Mouse (Mus musculus): Measurements from ENCODE around the gene Pmepa1. TPM values are rescaled to one million over a fixed set of nuclear protein-coding genes. Genes with fewer than 3 reads are reported as not detected.

Gene Pmepa1
- 10 to 100 TPM; 15.8 to 19.8 TPM for total RNA-seq (2021)
- long read RNA-seq, experiment 1, full-length matches to known transcripts: 58 of 65 reads
- long read RNA-seq, experiment 1, partial matches to known transcripts: 0 of 65 reads
- long read RNA-seq, experiment 1, other reads (novel, unspliced or antisense): 7 of 65 reads
- long read RNA-seq, experiment 2, full-length matches to known transcripts: 35 of 38 reads
- long read RNA-seq, experiment 2, partial matches to known transcripts: 1 of 38 reads
- long read RNA-seq, experiment 2, other reads (novel, unspliced or antisense): 2 of 38 reads

DNA sequence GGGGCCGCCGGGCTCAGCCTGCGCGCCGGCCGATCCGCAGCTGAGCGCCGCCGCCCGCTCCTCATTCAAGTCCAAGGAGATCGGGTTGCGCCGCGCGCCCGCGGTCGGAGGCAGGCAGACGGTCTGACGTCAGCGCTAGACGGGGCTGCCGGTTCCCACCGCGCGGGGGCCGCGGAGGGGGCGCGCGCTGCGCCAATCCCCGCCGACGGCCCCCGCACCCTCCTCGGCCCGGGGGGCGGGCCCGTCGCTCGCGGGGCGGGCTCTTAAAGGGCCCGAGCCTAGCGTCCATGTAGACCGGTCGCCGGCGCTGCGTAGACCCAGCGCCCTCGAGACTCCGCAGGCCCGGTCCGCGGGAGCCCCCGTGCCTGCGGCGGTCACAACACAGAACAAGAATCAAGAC, at the start of gene Pmepa1:
Gene Pmepa1 (minus strand): TSS at position 125 of the 400 bp plus-strand sequence.
- DNase-seq: peak; percentile 91

DNA sequence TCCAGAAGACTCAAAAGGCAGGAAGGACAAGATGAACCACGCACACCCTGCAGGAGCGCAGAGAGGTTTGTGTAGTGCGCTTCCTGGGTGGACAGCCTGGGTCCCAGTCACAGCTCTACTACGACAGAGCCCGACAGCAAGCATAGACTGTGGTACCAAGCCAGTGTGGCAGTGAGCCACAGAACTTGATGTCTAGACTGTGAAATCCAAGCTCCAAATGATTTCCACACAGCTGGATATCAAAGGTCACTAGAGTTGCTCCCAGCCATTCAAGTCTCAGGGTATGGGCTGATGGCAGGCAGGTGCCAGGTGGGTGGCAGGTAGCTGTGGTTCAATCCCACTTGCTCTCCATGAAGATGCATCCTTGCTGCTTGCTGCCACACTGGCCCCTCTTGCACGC, 45.4 kb upstream of the Pmepa1 start:
- DNase-seq: no peak

DNA sequence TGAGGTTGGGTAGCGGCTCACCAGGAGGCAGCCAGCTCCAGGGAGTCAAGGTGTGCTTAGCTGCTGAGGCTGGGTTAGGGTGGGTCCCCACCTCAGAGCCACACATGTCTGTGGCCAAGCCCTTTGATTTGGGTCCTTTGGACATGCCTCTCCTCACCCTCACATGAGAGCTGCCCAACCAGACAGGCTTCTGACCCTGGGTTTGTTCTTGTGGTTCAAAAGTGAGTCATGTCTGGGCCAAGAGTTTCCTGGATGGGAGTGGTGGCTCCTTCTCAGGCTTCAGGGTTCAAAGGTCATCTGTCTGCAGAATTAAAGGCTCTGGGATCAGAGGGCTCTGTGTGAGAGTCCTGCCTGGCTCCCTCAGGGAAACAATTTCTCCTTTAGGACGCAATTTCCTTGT, 44.9 kb upstream of the Pmepa1 start:
- no peak for DNase-seq

DNA sequence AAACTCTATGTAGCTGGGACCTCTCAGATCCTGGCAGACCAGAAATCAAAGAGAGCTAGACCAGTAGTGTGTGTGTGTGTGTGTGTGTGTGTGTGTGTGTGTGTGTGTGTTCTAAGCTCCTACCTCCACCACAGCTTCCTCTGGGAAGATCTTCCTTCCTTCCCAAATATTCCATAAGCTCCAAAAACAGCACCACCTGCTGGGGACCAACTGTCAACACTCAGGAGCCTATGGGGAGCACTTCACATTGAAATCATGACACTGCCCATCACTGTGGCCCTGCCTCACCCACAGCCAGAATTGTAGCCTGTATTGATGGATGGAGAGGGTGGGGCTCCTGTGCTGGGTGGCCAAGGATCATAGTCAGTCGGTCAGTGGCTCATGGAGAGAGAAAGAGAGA, 38.0 kb upstream of the Pmepa1 start:
- DNase-seq: no peak

DNA sequence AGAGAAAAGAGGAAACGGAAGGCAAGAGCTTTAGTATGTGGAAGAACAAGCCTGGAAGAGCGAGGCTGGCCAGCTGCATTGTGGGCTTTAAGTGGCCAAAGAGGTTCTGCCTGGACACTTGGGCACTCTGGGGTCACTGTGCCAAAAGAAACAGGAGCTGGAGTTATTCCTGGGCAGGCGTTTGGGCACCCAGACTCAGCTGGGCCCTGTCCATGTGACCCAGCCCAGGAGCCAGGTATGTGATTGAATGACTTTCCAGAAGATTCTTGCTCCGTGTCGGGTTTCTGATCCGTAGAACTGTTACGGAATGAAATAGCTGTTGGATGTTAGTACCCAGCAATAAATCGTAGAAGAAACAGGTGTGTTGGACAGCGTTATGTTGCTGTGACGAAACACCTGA, 32.2 kb upstream of the Pmepa1 start:
- peak; percentile 52 for DNase-seq

DNA sequence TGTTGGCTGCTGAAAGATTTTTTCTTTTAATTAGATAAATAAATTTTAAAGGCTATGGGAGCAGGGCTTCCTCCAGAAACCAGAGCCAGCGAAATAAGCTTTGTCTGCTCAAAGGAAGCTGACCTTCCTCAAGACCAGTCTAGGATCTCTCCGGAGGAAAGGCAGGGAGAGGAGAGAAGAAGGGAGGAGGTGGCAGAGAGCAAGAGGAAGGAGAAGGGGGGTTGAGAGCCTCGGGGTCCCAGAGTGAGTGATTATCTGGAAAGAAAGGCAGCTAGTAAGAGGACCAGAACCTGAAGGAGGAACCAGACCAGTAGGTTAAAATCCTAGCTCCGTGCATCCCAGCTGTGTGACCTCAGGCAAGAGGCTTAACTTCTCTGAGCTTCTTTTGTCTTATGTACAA, 31.7 kb upstream of the Pmepa1 start:
- no peak for DNase-seq

DNA sequence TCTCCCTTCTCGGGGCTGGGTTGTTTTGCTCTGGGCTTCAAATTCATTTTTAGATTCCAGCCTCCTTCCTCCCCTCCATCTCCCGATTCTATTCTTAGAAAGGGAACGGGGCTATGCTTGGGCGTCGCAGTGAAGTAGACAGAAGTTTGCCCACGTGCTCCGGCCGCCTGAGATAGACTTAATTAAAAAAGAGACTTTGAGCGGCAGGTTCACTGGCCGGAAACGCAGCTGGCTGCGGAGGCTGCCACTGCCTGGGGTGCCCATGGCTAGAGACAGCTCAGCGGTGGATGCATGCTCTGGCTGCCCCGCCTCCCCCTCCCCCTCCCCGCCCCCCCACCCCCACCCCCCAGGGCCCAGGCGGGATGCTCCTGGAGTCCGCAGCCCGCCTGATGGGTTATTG, 31.2 kb upstream of the Pmepa1 start:
- peak; percentile 24 for DNase-seq

DNA sequence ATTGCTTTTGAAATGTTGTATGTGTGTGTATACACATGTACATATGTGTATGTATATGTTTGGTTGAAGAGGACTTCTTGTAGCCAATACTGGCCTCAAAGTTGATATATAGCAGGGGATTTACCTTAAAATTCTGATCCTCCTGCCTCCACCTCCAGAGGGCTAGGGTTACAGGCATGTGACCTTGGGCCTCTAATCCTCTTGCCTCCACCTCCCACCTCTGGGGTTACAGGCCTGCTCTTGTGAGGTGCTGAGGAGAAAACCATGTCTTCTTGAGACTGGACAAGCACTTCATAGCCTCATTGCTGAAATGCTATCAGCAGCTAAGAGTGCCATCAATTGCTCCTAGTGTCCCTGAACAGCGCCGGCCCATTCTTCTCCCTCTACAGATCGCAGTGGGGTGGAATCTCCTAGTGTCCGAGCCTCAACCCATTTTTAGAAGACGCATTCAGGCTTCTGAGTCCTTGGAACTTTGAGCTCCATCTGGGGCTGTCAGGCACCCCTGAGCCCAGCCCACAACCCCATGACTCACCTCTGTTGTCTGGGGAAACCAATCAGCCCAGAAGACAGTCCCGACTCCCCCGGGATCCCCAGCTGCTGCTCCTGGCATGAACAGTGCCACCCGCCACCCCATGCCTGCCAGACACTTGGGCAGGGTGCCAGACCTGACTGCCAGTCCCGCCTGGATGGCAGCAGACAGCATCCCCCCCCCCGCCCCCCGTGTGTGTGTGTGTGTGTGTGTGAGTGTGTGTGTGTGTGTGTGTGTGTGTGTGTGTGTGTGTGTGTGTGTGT, 30.6 kb upstream of the Pmepa1 start:
- peak; percentile 90 for DNase-seq

DNA sequence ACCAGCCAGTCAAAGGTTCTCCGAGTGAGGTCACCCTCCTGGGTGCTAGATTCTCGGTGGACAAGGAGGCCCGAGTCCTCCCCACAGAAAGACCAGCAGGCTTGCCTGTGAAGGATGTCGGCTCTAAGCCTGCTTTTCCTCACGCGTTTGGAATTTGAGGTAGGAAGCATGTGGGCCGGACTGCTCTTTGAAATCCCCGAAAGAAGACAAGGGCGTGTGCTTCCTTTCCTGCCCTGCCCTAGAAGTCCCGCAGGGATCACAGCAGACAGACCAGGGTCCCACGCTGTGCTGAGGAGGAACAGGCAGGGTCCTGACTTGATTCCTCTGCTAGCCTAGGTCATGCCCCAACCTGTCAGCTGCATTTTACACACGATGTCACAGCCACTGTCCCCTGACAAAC, 28.7 kb upstream of the Pmepa1 start:
- DNase-seq: no peak

DNA sequence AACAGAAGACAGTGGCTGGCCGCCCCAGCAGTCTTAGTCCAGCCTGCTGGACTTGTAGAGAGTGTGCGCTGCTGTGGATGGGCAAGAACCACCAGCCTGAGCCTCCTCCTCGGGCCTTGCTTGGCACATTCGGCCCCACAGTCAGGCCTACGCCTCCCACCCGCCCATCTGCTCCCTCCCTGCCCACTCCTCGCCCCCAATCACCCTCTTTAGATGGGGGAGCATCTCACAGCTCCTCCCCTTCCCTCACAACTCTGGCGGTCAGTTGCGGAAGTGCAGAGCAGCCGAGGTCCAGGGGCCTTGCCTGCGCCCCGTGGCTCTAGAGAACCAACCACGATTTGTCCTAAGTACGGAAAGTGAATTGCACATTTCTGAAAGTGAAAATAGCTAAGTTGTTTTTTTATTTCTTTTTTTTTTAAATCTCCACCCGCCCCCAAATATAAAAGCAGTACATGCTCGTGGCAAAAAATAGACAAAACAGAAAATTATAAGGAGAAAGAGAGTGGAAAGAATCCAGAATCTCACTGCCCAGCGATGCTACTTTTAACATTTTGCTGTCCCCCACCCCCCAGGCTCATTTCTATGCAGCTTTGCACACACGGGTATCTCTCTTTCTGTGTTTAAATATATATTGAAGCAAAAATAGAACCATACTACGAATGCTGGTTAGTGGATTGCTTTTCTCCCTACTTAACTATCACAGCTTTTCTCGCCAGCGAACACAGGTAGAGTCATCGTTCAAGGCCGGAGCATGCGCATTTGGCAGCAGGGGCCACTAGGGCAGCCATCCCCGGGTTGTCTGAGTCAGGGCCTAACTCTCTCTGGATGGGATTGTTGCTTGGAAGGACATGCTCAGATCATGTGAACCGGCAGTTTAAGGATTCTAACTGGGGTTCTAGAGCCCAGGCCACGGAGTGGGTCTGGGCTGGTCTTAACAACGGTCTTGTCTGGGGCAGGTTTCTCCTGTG, 24.6 kb upstream of the Pmepa1 start:
- DNase-seq: peak; percentile 24

DNA sequence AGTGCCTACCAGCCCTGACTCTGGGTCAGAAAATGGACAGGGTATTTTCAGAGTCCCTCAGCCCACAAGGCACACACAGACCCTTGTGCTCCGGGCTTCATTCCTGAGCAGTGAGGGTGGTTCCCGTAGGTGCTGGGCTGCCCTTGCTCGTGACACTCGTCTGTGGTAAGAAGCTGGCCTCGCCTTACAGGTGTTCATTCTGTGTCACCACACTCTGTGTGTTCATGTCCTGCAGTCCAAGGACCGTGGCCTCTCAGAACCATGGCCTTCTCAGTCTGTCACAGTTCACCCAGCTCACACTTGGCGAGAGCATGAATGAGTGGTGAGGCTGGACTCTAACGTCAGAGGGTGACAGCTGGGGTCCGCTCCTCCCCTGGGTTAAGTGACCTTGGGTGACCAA, 20.1 kb upstream of the Pmepa1 start:
- no peak for DNase-seq

DNA sequence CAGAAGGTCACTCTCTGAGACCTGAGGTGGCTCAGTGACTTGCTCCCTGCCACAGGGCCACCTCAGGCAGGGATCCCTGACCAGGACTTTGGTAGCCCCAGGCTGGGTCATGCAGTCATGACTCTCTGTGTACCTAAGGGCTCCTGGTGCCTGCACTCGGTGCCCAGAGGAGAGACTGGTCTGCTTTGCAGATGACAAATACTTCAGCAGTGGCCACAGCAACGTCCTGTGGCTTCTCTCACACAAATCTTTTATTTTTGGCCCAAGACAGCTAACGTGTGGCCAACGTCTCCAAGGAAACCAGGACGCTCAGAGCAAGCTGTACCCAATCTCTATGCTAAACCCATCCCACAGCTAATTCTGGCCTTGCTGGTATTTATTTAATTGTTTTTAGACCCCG, 16.7 kb upstream of the Pmepa1 start:
- no peak for DNase-seq

DNA sequence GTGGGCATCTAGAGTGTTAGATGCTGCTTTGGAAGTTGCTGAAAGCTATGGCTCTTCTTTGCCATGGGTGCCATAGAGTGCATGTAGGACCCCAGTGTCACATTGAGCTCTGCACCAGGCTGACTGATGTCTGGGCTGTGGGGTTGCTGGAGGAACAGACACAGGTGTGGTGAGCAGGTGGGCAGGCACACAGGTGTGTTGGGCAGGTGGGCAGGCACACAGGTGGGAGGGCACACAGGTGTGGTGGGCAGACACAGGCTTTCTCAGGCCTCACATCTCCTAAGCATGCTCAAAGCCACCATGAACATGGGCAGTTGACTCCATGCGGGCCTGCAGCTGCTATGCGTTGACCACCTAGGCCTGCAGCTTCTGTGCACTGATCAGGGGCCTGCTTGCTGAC, 16.2 kb upstream of the Pmepa1 start:
- no peak for DNase-seq

DNA sequence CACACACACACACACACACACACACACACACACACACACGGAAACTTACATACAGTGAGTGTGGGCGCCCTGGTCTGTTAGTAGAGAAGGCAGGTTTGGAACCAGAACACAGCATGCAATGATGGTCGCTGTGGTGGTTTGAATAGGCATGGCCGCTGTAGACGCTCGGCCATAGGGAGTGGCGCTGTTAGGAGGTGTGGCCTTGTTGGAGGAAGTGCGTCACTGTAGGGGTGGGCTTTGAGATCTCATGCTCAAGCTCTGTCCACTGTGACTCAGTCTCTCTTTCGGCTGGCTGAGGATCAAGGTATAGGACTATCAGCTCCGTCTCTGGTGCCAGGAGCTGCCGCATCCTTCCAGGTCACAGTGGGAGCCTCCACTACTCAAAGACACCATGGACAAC, 14.6 kb upstream of the Pmepa1 start:
- no peak for DNase-seq

DNA sequence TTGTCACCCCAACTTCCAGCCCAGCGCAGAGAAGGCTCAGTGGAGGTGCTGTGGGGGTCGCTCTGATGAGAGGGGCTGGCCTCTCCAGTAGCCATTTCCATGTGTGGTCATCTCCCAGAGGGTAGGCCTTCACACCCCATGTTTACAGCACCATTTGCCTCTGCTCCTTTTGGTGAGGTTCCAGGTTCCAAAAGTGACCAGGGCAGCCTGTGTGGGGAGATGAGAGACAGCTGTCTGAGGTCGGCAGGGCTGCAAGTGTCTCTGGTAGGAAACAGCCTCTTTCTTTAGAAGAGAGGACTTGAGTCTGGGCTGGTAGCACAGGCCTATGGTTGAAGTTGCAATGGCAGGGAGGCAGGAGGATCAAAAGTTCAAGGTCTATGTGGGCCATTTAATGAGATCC, 13.6 kb upstream of the Pmepa1 start:
- no peak for DNase-seq

DNA sequence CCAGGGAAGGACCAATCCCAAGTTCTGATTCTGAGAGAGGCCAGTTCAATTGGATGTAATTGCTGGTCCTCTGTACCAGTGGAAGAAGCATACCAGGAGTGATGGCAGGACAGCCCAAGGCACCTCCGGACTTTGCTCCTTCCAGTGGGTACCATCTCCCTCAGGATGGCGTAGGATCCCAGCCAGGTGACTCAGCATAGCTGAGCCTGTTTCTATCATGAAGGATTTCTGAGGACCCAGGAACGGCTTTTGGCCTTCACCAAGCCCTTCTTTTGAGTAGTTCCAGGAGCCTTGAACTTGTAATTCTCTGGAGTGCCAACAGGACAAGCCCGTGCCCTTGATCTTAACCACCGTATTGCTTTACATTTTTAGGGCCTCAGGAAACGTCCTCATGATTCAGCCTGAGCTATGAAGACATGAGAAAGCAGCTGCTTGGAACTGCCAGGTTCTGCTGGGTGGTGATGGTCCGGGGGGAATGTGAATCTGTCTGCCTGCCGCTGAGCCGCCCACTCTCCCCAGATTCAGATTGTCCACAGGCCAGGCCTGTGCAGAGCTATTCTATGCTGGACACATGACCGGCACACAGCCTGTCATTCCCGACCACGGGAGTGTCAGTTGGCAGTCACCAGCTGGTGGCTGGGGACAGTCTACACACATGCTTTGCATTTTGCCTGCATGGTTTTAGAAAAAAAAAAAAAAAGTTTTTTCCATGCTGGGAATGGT, 9.6 kb upstream of the Pmepa1 start:
- DNase-seq: no peak

DNA sequence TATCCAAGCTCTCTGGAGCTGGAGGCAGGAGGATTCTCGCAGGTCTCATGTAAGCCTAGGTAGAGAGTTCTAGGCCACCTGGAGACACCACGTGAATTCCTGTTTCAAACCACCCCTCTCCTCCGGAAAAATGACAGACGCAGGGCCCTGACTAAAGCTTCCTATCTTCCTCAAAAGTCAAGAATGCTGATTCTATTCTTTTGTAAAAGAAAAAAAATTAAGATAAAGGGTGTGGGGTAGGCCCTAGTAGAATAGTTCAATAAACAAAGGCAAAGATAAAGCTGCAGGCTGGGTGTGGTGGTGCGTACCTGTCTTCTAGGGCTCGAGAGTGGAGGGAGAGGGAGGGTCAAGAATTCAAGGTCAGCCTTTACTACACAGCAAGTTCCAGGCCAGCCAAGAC, 8.4 kb upstream of the Pmepa1 start:
- DNase-seq: no peak

DNA sequence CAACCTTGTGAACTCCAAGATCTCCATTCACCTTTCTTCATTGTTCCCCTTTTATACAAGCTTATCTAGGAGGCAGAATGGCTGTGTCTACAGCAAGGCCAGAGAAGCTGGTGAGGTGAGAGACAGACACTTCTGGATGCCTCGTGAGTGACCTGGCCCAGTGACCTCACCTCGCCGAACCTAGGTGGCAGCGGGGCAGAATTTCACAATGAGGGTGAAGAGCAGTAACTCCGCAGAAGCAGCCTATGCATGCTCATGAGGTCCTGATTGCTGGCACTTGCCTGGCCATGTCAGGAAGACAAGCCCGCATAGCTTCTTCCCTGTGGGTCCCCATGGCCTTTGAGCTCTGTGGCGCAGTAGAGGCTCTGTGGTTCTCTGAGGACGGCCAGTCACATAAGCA, 5.9 kb upstream of the Pmepa1 start:
- no peak for DNase-seq

DNA sequence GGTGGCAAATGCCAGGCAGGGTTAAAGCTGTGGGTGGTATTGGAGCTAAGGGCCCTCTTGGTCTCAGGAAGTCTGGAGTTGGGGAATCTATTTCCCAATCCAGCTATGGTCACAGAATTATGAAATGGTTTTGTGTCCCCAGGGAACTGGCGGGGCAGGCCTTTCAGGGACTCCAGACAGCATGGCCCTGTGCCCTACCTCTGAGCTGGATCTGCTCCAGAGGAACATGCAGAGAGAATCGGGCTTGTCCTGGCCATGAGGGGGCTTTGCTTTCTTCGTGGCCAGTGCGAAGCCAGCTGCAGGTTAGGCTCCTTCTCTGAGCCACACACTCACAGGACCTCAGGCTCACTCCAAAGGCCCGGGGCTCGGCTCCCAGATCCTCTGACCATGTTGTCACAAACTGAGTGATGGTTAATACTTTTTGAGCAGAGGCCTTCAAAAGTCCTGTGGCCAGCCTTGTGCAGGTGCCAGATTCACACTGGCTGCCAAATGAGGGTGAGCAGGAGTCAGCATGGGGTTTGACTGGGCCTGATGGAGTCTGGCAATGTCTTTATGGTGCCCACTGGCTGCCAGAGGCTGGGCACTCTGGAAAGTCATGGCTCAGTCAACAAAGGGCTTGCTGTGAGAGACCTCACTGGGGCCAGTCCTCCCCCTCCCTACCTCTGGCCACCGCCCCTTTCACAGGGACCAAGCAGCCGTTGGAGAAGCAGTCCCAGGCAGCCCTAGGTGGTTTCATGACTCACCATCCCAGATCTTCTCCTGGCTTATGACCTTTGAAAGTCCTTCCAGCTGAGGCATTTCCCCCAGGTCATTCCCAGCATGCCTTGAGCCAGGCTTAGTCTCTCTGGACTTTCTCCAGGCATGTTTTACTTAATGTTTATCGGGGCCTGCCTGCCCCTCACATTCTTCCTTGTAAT, 4.9 kb upstream of the Pmepa1 start:
- DNase-seq: no peak

DNA sequence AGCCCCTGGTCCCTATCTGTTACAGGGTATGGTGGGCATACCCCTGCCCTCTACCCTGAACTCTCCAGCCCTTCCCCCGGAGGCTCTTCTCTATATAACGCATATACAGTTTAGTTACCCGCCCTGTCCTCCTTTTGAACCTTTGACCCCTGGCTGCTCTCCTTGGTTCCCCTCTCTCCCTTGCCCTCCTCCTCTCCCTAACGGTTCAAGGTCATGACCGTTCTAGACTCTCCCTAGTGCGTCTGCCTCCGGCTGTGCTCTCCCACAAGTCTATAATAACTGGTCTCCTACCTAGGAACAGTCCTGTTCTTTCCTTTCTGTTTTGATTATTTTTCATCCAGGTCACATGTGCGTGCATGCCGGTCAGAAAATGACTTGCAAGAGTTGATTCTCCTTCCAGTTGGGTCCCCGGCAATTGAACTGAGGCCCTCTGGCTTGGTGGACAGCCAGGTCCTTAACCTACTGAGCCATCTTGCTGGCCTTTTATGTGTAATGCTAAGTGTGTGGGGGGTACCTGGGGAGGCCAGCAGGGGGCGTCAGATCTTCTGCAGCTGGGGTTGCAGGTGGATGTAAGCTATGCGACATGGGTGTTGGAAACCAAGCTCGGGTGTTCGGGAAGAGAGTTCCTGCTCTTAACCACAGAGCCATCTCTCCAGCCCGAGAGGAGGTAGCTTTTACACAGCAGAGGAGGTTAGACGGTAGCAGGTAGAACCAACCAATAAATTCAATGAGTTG, 2.7 kb upstream of the Pmepa1 start:
- DNase-seq: no peak
